Mouse (Mus musculus) liver, embryonic 14.5 days (tissue): ENCODE results near the gene Atf5.

Source experiments
- CTCF ChIP-seq: IDR thresholded peaks from 2 replicates; pipeline ENCODE4 v1.5.1; 2016; ENCODE audit warnings: antibody characterized with exemption, low read depth, control low read depth
- EP300 ChIP-seq: IDR thresholded peaks from 2 replicates; pipeline ENCODE4 v1.6.1; 2016; ENCODE audit warnings: antibody characterized with exemption, low read depth

DNA sequence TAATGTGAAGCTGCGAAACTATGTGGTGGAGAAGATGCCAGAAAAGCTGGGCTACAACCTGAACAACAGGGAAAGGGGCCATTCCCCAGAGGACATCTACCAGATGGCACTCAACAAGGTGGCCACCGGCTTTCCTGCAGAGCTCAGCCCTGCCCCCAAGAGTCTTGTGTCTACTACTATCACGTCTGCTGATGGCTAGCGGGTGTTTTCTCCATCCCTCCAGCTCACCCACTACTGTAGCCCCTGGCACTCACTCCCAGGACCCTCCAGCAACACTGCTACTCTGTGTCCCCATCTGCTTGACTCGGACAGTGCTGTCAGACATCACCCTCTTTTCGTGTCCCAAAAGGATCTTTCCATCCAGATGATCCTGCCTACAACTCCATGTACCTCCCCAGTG lies 21.6 kb upstream of the Atf5 start:
- TF ChIP-seq CTCF: no peak
- TF ChIP-seq EP300: no peak
